Mouse (Mus musculus): ENCODE data around the gene Atp23. TPM values are rescaled to one million over a fixed set of nuclear protein-coding genes. Genes with fewer than 3 reads are reported as not detected.
"Not testable (repeated sequence)": the region's sequence is repeated elsewhere in the genome, so short reads cannot be mapped to it uniquely, and the experiment has no call there.

Gene Atp23
- polyA plus RNA-seq, 1 experiment from 2014 or later: 16.7 TPM

GRCm38 (mm10) chr10:126845309-126845911 lies 55.7 kb downstream of the Atp23 start:
- WGBS: 16% methylated on average over 10 of the region's 10 CpGs
- H3K4me3 ChIP-seq (ENCODE audit: low read depth, low read length): no peak overlapping the region
- no peaks in the 10 kb centered on the region for H3K36me3 ChIP-seq (ENCODE audit: control insufficient read depth, insufficient read depth, low read length)
- peak; percentile 61; the same call in 1 of the 2 replicates for ATAC-seq (ENCODE audit: low read depth)
- no peaks in the 10 kb centered on the region for H3K27me3 ChIP-seq (ENCODE audit: control insufficient read depth, insufficient read depth, low read length)
- H3K9me3 ChIP-seq (ENCODE audit: control insufficient read depth, low read length): no peaks in the 10 kb centered on the region
- H3K9ac ChIP-seq (replicated peaks; ENCODE audit: low read depth, low read length): no peak overlapping the region; the same call in 1 of the 2 replicates
- H3K27ac ChIP-seq (ENCODE audit: low read depth, low read length): no peak overlapping the region
- no peaks in the 10 kb centered on the region; the same call in 1 of the 2 replicates for H3K4me1 ChIP-seq (ENCODE audit: control insufficient read depth, insufficient read depth, low read length)
- peak overlapping the region; percentile 5; the same call in 1 of the 2 replicates for H3K4me2 ChIP-seq (ENCODE audit: low read depth, low read length)

GRCm38 (mm10) chr10:126844689-126845088 lies 56.5 kb downstream of the Atp23 start:
- no peak for ATAC-seq (ENCODE audit: low read depth)
- no peaks in the 10 kb centered on the region for H3K27me3 ChIP-seq (ENCODE audit: control insufficient read depth, insufficient read depth, low read length)

GRCm38 (mm10) chr10:126840266-126840665 lies 60.9 kb downstream of the Atp23 start:
- Histone ChIP-seq H3K4me2 (ENCODE audit: low read depth, low read length) (no peak overlapping the region), H3K4me1 (ENCODE audit: control insufficient read depth, insufficient read depth, low read length) (no peaks in the 10 kb centered on the region; the same call in 1 of the 2 replicates), H3K4me3 (ENCODE audit: low read depth, low read length) (no peak overlapping the region), H3K36me3 (ENCODE audit: control insufficient read depth, insufficient read depth, low read length) (no peaks in the 10 kb centered on the region), H3K9me3 (ENCODE audit: control insufficient read depth, low read length) (no peaks in the 10 kb centered on the region), H3K9ac (replicated peaks; ENCODE audit: low read depth, low read length) (no peak overlapping the region), H3K27ac (ENCODE audit: low read depth, low read length) (no peak overlapping the region), H3K27me3 (ENCODE audit: control insufficient read depth, insufficient read depth, low read length) (no peaks in the 10 kb centered on the region)
- no peak for ATAC-seq (ENCODE audit: low read depth)

More at GRCm38 (mm10) chr10:126844689-126845088, 56.5 kb downstream of the Atp23 start:
- Histone ChIP-seq H3K9ac (replicated peaks; ENCODE audit: low read depth, low read length) (no peak overlapping the region), H3K36me3 (ENCODE audit: control insufficient read depth, insufficient read depth, low read length) (no peaks in the 10 kb centered on the region), H3K4me1 (ENCODE audit: control insufficient read depth, insufficient read depth, low read length) (no peaks in the 10 kb centered on the region; the same call in 1 of the 2 replicates), H3K4me3 (ENCODE audit: low read depth, low read length) (no peak overlapping the region), H3K4me2 (ENCODE audit: low read depth, low read length) (no peak overlapping the region), H3K27ac (ENCODE audit: low read depth, low read length) (no peak overlapping the region), H3K9me3 (ENCODE audit: control insufficient read depth, low read length) (no peaks in the 10 kb centered on the region)
- WGBS: 38% methylated on average over 12 of the region's 12 CpGs

GRCm38 (mm10) chr10:126833006-126833405 lies 68.1 kb downstream of the Atp23 start:
- H3K4me3 ChIP-seq (ENCODE audit: low read depth, low read length): no peak overlapping the region
- no peaks in the 10 kb centered on the region for H3K27me3 ChIP-seq (ENCODE audit: control insufficient read depth, insufficient read depth, low read length)
- no peaks in the 10 kb centered on the region for H3K36me3 ChIP-seq (ENCODE audit: control insufficient read depth, insufficient read depth, low read length)
- no peak for ATAC-seq (ENCODE audit: low read depth)
- whole genome bisulfite sequencing: 48% methylated on average over 5 of the region's 5 CpGs
- H3K27ac ChIP-seq (ENCODE audit: low read depth, low read length): no peak overlapping the region
- no peak overlapping the region for H3K4me2 ChIP-seq (ENCODE audit: low read depth, low read length)
- H3K9ac ChIP-seq (replicated peaks; ENCODE audit: low read depth, low read length): no peak overlapping the region
- H3K4me1 ChIP-seq (ENCODE audit: control insufficient read depth, insufficient read depth, low read length): 0 out of 2 replicates have a peak, but pooled peaks cover 3% of the 10 kb centered on the region
- H3K9me3 ChIP-seq (ENCODE audit: control insufficient read depth, low read length): no peaks in the 10 kb centered on the region

- Histone ChIP-seq H3K4me2 (ENCODE audit: low read depth, low read length) (no peak overlapping the region), H3K36me3 (ENCODE audit: control insufficient read depth, insufficient read depth, low read length) (no peaks in the 10 kb centered on the region), H3K27ac (ENCODE audit: low read depth, low read length) (no peak overlapping the region), H3K9ac (replicated peaks; ENCODE audit: low read depth, low read length) (no peak overlapping the region), H3K27me3 (ENCODE audit: control insufficient read depth, insufficient read depth, low read length) (no peaks in the 10 kb centered on the region), H3K4me1 (ENCODE audit: control insufficient read depth, insufficient read depth, low read length) (0 out of 2 replicates have a peak, but pooled peaks cover 3% of the 10 kb centered on the region), H3K4me3 (ENCODE audit: low read depth, low read length) (no peak overlapping the region), H3K9me3 (ENCODE audit: control insufficient read depth, low read length) (no peaks in the 10 kb centered on the region)
- ATAC-seq (ENCODE audit: low read depth): no peak
- WGBS: 98% methylated on average over 5 of the region's 5 CpGs
Observed at GRCm38 (mm10) chr10:126831329-126831728, 69.8 kb downstream of the Atp23 start.

GRCm38 (mm10) chr10:126828618-126829017 lies 72.5 kb downstream of the Atp23 start:
- Histone ChIP-seq H3K4me1 (ENCODE audit: control insufficient read depth, insufficient read depth, low read length) (0 out of 2 replicates have a peak, but pooled peaks cover 3% of the 10 kb centered on the region), H3K4me2 (ENCODE audit: low read depth, low read length) (no peak overlapping the region), H3K9ac (replicated peaks; ENCODE audit: low read depth, low read length) (no peak overlapping the region), H3K4me3 (ENCODE audit: low read depth, low read length) (no peak overlapping the region), H3K9me3 (ENCODE audit: control insufficient read depth, low read length) (no peaks in the 10 kb centered on the region), H3K27me3 (ENCODE audit: control insufficient read depth, insufficient read depth, low read length) (no peaks in the 10 kb centered on the region), H3K36me3 (ENCODE audit: control insufficient read depth, insufficient read depth, low read length) (no peaks in the 10 kb centered on the region), H3K27ac (ENCODE audit: low read depth, low read length) (no peak overlapping the region)
- ATAC-seq (ENCODE audit: low read depth): peak; percentile 18; the same call in 1 of the 2 replicates
- 49% methylated on average over 7 of the region's 7 CpGs for WGBS

- H3K4me1 ChIP-seq (ENCODE audit: control insufficient read depth, insufficient read depth, low read length): 0 out of 2 replicates have a peak, but pooled peaks cover 3% of the 10 kb centered on the region
- no peak overlapping the region for H3K9ac ChIP-seq (replicated peaks; ENCODE audit: low read depth, low read length)
- ATAC-seq (ENCODE audit: low read depth): peak; percentile 88
- no peak overlapping the region for H3K4me3 ChIP-seq (ENCODE audit: low read depth, low read length)
- peak overlapping the region; percentile 28; the same call in 1 of the 2 replicates for H3K27ac ChIP-seq (ENCODE audit: low read depth, low read length)
- no peak overlapping the region for H3K4me2 ChIP-seq (ENCODE audit: low read depth, low read length)
- no peaks in the 10 kb centered on the region for H3K9me3 ChIP-seq (ENCODE audit: control insufficient read depth, low read length)
- no peaks in the 10 kb centered on the region for H3K27me3 ChIP-seq (ENCODE audit: control insufficient read depth, insufficient read depth, low read length)
- 24% methylated on average over 8 of the region's 8 CpGs for WGBS
- no peaks in the 10 kb centered on the region for H3K36me3 ChIP-seq (ENCODE audit: control insufficient read depth, insufficient read depth, low read length)
Observed at GRCm38 (mm10) chr10:126827941-126828593, 73.1 kb downstream of the Atp23 start.

GRCm38 (mm10) chr10:126826982-126827381 lies 74.2 kb downstream of the Atp23 start:
- over 99% methylated on average over 6 of the region's 6 CpGs for whole genome bisulfite sequencing
- ATAC-seq (ENCODE audit: low read depth): no peak
- H3K4me2 ChIP-seq (ENCODE audit: low read depth, low read length): no peak overlapping the region
- no peaks in the 10 kb centered on the region for H3K9me3 ChIP-seq (ENCODE audit: control insufficient read depth, low read length)
- H3K36me3 ChIP-seq (ENCODE audit: control insufficient read depth, insufficient read depth, low read length): no peaks in the 10 kb centered on the region
- H3K27me3 ChIP-seq (ENCODE audit: control insufficient read depth, insufficient read depth, low read length): no peaks in the 10 kb centered on the region
- H3K9ac ChIP-seq (replicated peaks; ENCODE audit: low read depth, low read length): no peak overlapping the region
- H3K27ac ChIP-seq (ENCODE audit: low read depth, low read length): no peak overlapping the region
- no peak overlapping the region for H3K4me3 ChIP-seq (ENCODE audit: low read depth, low read length)
- H3K4me1 ChIP-seq (ENCODE audit: control insufficient read depth, insufficient read depth, low read length): 0 out of 2 replicates have a peak, but pooled peaks cover 3% of the 10 kb centered on the region

GRCm38 (mm10) chr10:126826216-126826615 lies 74.9 kb downstream of the Atp23 start:
- not testable (repeated sequence) for H3K4me2 ChIP-seq (ENCODE audit: low read depth, low read length); H3K9me3 ChIP-seq (ENCODE audit: control insufficient read depth, low read length); H3K27ac ChIP-seq (ENCODE audit: low read depth, low read length); H3K27me3 ChIP-seq (ENCODE audit: control insufficient read depth, insufficient read depth, low read length); H3K9ac ChIP-seq (replicated peaks; ENCODE audit: low read depth, low read length); H3K36me3 ChIP-seq (ENCODE audit: control insufficient read depth, insufficient read depth, low read length); ATAC-seq (ENCODE audit: low read depth); H3K4me3 ChIP-seq (ENCODE audit: low read depth, low read length); H3K4me1 ChIP-seq (ENCODE audit: control insufficient read depth, insufficient read depth, low read length)
- WGBS: 90% methylated on average over 8 of the region's 8 CpGs
